Mouse (Mus musculus): ENCODE results near the gene Slc23a4. TPM values are rescaled to one million over a fixed set of nuclear protein-coding genes. Genes with fewer than 3 reads are reported as not detected.

Slc23a4 gene
- total RNA-seq, 2 experiments from 2014 or later, result 1.1 to 1.7 TPM

- DNase-seq (ENCODE audit: low spot score in 2 of 2), result no peak
Measured at GRCm38 (mm10) chr6:34959131-34959530, 29.1 kb downstream of the Slc23a4 start.

- no peak for DNase-seq (ENCODE audit: low spot score in 2 of 2)
Measured at GRCm38 (mm10) chr6:34955862-34956241, 32.4 kb downstream of the Slc23a4 start.

- no peak for DNase-seq (ENCODE audit: low spot score in 2 of 2)
Measured at GRCm38 (mm10) chr6:34954926-34955861, 33.0 kb downstream of the Slc23a4 start.

GRCm38 (mm10) chr6:34951956-34952667 lies 36.1 kb downstream of the Slc23a4 start:
- DNase-seq (ENCODE audit: low spot score in 2 of 2), result no peak

GRCm38 (mm10) chr6:34951518-34951917 lies 36.7 kb downstream of the Slc23a4 start:
- DNase-seq (ENCODE audit: low spot score in 2 of 2), result no peak

GRCm38 (mm10) chr6:34948461-34948860 lies 39.7 kb downstream of the Slc23a4 start:
- peak; percentile 9 to 10 for DNase-seq (ENCODE audit: low spot score in 2 of 2)

GRCm38 (mm10) chr6:34946486-34947079 lies 41.6 kb downstream of the Slc23a4 start:
- no peak for DNase-seq (ENCODE audit: low spot score in 2 of 2)

- DNase-seq (ENCODE audit: low spot score in 2 of 2), result no peak
Measured at GRCm38 (mm10) chr6:34943499-34943898, 44.7 kb downstream of the Slc23a4 start.

- DNase-seq (ENCODE audit: low spot score in 2 of 2), result no peak
Measured at GRCm38 (mm10) chr6:34942446-34942845, 45.8 kb downstream of the Slc23a4 start.

GRCm38 (mm10) chr6:34941496-34941895 lies 46.7 kb downstream of the Slc23a4 start:
- no peak for DNase-seq (ENCODE audit: low spot score in 2 of 2)

GRCm38 (mm10) chr6:34939451-34939850 lies 48.8 kb downstream of the Slc23a4 start:
- DNase-seq (ENCODE audit: low spot score in 2 of 2), result no peak

GRCm38 (mm10) chr6:34938929-34939325 lies 49.3 kb downstream of the Slc23a4 start:
- DNase-seq (ENCODE audit: low spot score in 2 of 2), result no peak

- no peak for DNase-seq (ENCODE audit: low spot score in 2 of 2)
Measured at GRCm38 (mm10) chr6:34938280-34938928, 49.8 kb downstream of the Slc23a4 start.

- DNase-seq (ENCODE audit: low spot score in 2 of 2), result no peak
Measured at GRCm38 (mm10) chr6:34936743-34937142, 51.5 kb downstream of the Slc23a4 start.

GRCm38 (mm10) chr6:34932633-34933032 lies 55.6 kb downstream of the Slc23a4 start:
- DNase-seq (ENCODE audit: low spot score in 2 of 2), result no peak

- DNase-seq (ENCODE audit: low spot score in 2 of 2), result no peak
Measured at GRCm38 (mm10) chr6:34927594-34927993, 60.6 kb downstream of the Slc23a4 start.

GRCm38 (mm10) chr6:34927156-34927555 lies 61.0 kb downstream of the Slc23a4 start:
- DNase-seq (ENCODE audit: low spot score in 2 of 2), result peak; percentile 70 to 83

GRCm38 (mm10) chr6:34921941-34922340 lies 66.3 kb downstream of the Slc23a4 start:
- no peak for DNase-seq (ENCODE audit: low spot score in 2 of 2)

GRCm38 (mm10) chr6:34920631-34921030 lies 67.6 kb downstream of the Slc23a4 start:
- DNase-seq (ENCODE audit: low spot score in 2 of 2), result no peak

- DNase-seq (ENCODE audit: low spot score in 2 of 2), result no peak
Measured at GRCm38 (mm10) chr6:34919956-34920355, 68.2 kb downstream of the Slc23a4 start, which contains the start of gene Stra8. Gene Stra8, plus strand, starts transcription at chr6:34920163.

- no peak for DNase-seq (ENCODE audit: low spot score in 2 of 2)
Measured at GRCm38 (mm10) chr6:34919146-34919545, 69.1 kb downstream of the Slc23a4 start.
